Mouse (Mus musculus): Measurements from ENCODE around the gene Gm19345. TPM values are rescaled to one million over a fixed set of nuclear protein-coding genes. Genes with fewer than 3 reads are reported as not detected.
A peak's percentile ranks its signal among the peaks of the same experiment; 100 is the strongest.

Gm19345 gene
- polyA plus RNA-seq, 1 experiment: 18.8 TPM

DNA sequence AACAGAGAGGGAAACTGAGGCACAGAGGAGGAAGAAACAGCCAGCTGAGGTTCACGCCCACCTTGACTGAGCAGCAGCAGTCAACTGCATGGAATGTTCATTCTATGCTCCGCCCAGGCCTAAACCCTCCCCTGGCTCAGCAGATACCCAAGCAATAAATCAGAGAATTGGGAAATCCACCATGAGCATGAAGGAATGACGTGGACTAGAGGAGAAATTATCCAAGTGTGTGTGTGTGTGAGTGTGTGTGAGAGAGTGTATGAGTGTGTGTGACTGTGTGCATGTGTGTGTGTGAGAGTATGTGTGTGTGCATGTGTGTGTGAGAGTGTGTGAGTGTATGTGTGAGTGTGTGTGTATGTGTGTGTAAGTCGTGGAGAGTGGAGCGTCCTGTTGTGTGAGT, 33.4 kb upstream of the Gm19345 start:
- TF ChIP-seq POLR2A (IDR thresholded peaks at IDR 0.05; ENCODE audit: borderline replicate concordance, extremely low read depth, insufficient read depth, insufficient read length, poor library complexity, severe bottlenecking) (no peak), CTCF (IDR thresholded peaks at IDR 0.05; ENCODE audit: borderline replicate concordance, extremely low read depth, insufficient read depth, insufficient read length) (no peak)
- no peak for DNase-seq (ENCODE audit: low read depth)

DNA sequence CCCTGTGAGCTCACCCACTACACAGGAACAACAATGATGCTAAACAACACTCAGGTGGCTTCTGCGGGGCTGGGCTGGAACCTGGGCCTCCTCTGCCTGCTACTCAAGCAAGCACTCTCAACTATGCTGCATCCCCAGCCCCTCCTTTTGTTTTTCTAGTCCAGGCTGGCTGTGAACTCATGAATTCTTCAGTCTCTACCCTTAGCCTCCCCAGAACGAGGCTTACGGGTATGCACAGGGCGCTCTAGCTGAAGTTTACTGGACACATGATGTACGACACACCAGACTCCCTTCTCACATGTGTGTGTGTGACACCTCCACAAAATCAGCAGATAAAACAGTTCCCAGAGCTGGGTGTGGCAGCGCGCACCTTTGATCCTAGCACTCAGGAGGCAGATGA, 32.9 kb upstream of the Gm19345 start:
- no peak for TF ChIP-seq CTCF (IDR thresholded peaks at IDR 0.05; ENCODE audit: borderline replicate concordance, extremely low read depth, insufficient read depth, insufficient read length)

DNA sequence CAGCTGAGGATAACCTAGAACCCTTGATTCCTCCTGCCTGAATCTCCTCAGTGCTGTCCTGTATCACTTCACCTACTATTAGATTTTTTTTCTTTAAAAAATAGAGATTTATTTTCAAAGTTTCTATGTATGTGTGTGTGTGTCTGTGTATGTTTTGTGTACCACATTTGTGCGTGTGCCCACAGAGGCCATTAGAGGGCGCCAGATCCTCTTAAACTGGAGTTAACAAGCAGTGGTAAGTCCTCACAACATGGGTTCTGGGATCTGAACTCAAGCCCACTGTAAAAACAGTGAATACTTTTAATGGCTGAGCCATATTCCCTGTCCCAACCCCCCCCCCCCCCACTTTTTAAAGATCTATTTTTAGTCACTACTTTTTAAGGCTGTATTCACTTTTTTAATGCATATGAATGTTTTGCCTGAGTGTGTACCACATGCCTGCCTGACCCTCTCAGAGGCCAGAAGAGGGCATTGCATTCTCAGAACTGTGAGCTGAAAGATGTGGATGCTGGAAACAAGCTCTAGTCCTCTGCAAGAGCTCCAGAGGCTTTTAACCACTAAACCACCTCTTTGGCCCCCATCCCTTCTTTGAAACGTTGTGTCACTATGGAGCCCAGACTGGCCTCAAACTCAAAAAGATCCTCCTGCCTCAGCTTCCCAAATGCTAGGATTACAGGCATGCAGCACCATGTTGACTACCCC, 31.3 kb upstream of the Gm19345 start:
- TF ChIP-seq POLR2A (IDR thresholded peaks at IDR 0.05; ENCODE audit: borderline replicate concordance, extremely low read depth, insufficient read depth, insufficient read length, poor library complexity, severe bottlenecking): no peak
- no peak for TF ChIP-seq CTCF (IDR thresholded peaks at IDR 0.05; ENCODE audit: borderline replicate concordance, extremely low read depth, insufficient read depth, insufficient read length)
- DNase-seq (ENCODE audit: low read depth): no peak

More for the DNA sequence above, 32.9 kb upstream of the Gm19345 start:
- no peak for DNase-seq (ENCODE audit: low read depth)

DNA sequence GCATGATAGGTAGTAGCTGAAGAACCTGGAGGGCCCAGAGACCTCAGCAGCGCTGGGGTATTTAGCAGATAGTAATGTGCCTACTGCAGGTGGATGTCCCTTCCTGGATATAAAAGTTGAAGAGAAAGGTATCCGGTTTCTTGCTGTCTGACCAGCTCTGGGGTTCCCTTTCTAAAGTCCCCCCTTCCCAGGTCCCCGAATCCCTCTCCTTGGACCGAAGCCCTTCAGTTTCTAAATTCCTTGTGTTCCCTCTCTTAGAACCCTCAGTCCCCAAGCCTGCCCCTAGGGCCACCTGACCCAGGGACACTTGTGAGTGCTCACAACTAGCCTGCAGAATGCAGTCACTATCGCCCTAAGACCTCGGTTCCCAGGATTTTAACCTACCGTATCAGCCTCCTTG, 30.2 kb upstream of the Gm19345 start:
- TF ChIP-seq CTCF (IDR thresholded peaks at IDR 0.05; ENCODE audit: borderline replicate concordance, extremely low read depth, insufficient read depth, insufficient read length): no peak
- no peak for TF ChIP-seq POLR2A (IDR thresholded peaks at IDR 0.05; ENCODE audit: borderline replicate concordance, extremely low read depth, insufficient read depth, insufficient read length, poor library complexity, severe bottlenecking)

DNA sequence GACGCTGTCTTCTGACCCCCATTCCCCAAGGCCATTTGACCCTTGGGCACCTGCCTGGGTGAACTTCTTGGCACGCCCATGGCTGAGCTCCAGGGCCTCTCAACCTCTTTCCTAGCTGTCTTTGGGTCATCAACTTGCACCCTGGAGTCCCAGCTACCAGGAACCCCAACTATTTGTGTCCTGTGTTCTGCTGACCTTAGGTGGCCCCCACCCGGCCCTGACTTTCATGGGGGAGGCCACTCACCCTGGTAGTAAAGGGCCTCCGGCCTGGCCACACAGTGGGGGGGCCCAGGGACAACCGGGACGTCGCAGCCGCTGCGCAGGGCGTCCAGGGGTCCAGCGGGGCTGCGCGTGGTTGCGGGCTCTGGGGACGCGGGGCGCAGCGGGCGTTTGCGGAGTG, 29.6 kb upstream of the Gm19345 start:
- no peak for DNase-seq (ENCODE audit: low read depth)
- TF ChIP-seq CTCF (IDR thresholded peaks at IDR 0.05; ENCODE audit: borderline replicate concordance, extremely low read depth, insufficient read depth, insufficient read length) (no peak), POLR2A (IDR thresholded peaks at IDR 0.05; ENCODE audit: borderline replicate concordance, extremely low read depth, insufficient read depth, insufficient read length, poor library complexity, severe bottlenecking) (no peak)

More for the DNA sequence above, 30.2 kb upstream of the Gm19345 start:
- no peak for DNase-seq (ENCODE audit: low read depth)

DNA sequence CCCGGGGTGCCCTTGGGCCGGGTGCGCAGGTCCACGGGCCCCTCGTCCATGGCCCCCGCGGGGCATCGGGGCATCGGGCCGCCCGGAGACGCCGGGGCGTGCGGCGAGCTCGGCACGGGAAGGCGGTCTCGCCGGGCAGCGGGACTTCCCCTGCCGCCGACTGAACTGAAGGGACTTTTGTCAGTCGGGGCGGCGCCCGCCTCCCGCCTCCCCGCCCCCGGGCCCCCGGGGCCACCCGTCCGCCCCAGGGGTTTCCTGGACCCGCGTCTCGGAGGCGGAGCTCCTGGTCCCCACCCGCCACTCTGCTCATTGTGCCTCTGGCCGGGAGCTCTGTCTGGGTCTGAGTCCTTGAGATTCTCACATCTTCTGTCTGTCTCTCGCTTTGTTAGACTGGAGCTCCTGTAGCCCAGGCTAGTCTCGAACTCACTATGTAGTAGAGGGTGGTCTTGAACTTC, 29.2 kb upstream of the Gm19345 start, which contains the start of gene Bcl3:
Gene Bcl3 (minus strand): TSS at position 167 of the 455 bp plus-strand sequence.
- no peak for DNase-seq (ENCODE audit: low read depth)
- TF ChIP-seq POLR2A (IDR thresholded peaks at IDR 0.05; ENCODE audit: borderline replicate concordance, extremely low read depth, insufficient read depth, insufficient read length, poor library complexity, severe bottlenecking): no peak
- no peak for TF ChIP-seq CTCF (IDR thresholded peaks at IDR 0.05; ENCODE audit: borderline replicate concordance, extremely low read depth, insufficient read depth, insufficient read length)

DNA sequence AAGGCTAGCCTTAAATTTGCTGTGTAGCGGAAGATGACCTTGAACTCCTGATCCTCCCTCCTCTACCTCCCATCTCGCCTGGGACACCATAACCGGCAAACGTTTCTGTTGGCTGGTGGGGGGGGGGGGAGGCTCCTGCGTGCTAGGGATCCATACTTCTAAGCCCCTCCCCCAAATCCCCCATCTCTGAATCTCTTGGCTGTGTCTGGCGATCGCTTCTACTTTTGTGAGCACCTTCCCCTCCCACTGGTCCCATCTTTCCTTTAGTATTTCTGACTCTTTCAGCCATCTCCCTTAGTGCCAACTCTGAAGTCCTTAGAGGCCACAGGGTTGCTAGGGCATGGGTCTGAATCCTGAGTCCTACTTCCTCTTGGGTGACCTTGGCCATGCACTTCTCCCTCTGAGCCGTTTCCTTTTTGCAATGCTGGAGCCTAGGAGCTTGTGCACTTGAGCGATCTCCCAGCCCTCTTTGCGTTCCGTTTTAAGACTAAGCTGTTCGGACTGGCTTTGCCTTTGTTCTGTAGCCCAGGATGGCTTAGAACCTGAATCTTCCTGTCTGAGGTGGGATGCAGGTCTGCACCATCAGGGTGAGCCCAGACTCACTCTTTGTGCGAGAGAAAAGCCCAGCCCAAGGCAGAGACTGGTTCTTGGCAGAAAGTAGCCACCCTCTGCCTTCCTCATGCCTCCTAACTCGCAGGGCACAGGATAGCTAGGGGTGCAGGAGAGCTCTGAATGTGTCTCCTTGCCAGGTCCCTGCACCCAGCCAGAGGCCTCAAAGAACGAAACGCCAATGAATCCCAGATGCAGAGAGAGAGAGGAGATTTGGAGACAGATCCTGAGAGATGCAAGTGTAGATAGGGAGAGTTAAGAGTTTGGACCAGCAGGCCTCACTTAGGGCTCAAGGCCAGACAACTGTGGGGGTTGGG, 28.3 kb upstream of the Gm19345 start:
- DNase-seq (ENCODE audit: low read depth): no peak
- TF ChIP-seq CTCF (IDR thresholded peaks at IDR 0.05; ENCODE audit: borderline replicate concordance, extremely low read depth, insufficient read depth, insufficient read length) (no peak), POLR2A (IDR thresholded peaks at IDR 0.05; ENCODE audit: borderline replicate concordance, extremely low read depth, insufficient read depth, insufficient read length, poor library complexity, severe bottlenecking) (no peak)

DNA sequence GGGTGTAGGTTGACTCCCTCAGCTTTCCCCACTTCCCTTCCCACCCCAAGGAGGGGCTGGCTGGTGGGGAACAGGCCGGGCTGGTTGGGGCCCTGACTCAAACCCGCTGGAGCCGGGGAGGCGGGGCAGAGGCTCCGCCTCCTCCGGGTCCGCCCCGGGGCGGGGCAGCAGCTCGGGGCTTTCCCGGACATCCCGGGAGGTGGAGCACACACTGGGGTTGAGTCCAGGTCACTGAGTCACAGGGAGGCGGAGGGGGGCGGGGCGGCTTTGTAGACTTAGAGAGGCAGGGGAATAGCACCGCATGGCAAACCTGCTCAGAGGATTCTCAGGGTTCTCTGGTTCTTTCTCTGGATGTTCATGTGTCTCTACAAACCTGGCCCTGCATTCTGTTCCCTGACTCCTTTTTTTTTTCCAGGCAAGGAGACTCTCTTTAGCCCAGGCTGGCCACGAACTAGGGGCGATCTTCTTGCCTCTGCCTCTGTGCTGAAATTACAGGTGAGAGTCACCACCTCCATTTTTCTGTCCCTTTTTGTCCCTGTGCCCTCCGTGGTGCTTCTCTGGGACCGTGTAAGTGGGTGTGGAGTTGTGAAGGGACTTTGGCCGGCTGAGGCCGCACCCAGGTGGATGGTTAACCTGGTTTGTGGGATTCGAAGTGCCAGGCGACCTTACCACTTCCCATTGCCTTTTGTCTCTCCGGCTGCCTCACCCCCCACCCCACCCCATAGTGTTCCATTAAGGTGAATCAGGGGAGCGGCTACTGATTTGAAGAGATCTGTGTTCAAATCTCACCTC, 27.4 kb upstream of the Gm19345 start:
- TF ChIP-seq POLR2A (IDR thresholded peaks at IDR 0.05; ENCODE audit: borderline replicate concordance, extremely low read depth, insufficient read depth, insufficient read length, poor library complexity, severe bottlenecking) (no peak), CTCF (IDR thresholded peaks at IDR 0.05; ENCODE audit: borderline replicate concordance, extremely low read depth, insufficient read depth, insufficient read length) (no peak)
- DNase-seq (ENCODE audit: low read depth): peak; percentile 37

DNA sequence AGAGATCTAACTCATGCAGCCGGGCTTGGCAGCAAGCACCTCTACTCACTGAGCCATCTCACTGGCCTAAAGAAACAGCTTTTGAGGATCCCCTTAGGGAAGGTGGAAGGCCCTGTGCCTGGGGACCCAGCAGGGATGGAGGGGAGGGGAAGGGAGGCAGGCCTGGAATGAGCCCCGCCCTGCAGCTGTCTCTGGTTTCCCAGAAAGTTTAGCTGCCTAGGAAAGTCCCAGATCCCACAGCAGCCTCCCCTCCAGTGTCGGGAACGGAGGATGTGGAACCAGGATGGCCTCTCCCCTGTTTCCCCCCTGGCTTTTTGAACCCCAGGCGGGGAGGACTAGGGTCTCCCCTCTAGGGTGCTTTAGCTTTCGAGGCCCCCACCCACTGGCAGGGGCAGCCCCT, 25.0 kb upstream of the Gm19345 start:
- TF ChIP-seq POLR2A (IDR thresholded peaks at IDR 0.05; ENCODE audit: borderline replicate concordance, extremely low read depth, insufficient read depth, insufficient read length, poor library complexity, severe bottlenecking) (no peak), CTCF (IDR thresholded peaks at IDR 0.05; ENCODE audit: borderline replicate concordance, extremely low read depth, insufficient read depth, insufficient read length) (no peak)
- no peak for DNase-seq (ENCODE audit: low read depth)

DNA sequence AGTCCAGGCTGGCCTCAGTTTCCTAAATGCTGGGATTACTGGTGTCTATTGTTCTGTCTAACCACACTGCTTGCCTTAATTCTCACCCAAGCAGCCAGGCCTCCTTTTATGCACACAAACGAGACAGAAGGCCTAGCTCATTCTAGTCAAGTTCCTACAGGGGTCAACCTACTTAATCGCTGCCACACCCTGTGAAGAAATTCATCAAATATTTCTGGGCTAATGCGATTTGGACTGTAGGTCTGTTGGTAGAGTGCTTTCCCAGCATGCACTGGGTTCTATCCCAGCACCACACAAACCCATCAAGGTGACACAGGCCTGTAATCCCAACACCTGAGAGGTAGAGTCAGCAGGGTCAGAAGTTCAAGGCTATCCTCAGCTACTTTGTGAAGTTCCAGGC, 22.1 kb upstream of the Gm19345 start:
- no peak for DNase-seq (ENCODE audit: low read depth)
- no peak for TF ChIP-seq POLR2A (IDR thresholded peaks at IDR 0.05; ENCODE audit: borderline replicate concordance, extremely low read depth, insufficient read depth, insufficient read length, poor library complexity, severe bottlenecking)
- TF ChIP-seq CTCF (IDR thresholded peaks at IDR 0.05; ENCODE audit: borderline replicate concordance, extremely low read depth, insufficient read depth, insufficient read length): no peak

DNA sequence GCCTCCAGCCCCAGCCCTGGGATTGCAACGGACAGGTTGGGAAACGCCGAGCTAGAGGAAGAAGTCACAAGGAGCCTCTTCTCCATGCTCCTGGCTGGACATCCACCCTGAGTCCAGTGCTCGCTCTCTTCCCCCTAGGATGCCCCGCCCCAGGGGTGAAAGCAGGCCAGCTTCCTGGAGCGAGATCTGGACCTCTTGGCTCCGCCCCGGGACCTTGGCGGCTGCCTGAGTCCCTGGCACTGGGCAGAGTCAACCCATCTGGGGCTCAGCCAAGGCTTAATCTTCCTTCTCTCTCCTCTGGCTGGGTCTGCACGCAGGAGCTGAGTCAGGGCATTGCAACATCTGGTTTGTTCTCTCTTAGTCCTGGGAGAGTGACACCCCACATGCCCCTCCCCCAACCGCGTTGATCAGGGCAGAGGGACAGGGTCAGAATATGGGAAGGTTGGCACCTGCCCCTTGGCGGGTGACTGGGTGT, 21.1 kb upstream of the Gm19345 start:
- DNase-seq (ENCODE audit: low read depth): no peak
- TF ChIP-seq CTCF (IDR thresholded peaks at IDR 0.05; ENCODE audit: borderline replicate concordance, extremely low read depth, insufficient read depth, insufficient read length): no peak
- TF ChIP-seq POLR2A (IDR thresholded peaks at IDR 0.05; ENCODE audit: borderline replicate concordance, extremely low read depth, insufficient read depth, insufficient read length, poor library complexity, severe bottlenecking): no peak
